Mouse (Mus musculus): ENCODE measurements at regions not wholly inside any gene's neighbourhood (a gene's known extent, or its start where the extent isn't known, plus 50 kb on each side); places are given as distances from the start of the nearest gene placed in this dataset.
A peak's percentile ranks its signal among the peaks of the same experiment; 100 is the strongest.

- H3K4me1 ChIP-seq (ENCODE audit: control insufficient read depth, insufficient read depth, low read length): peaks cover 4% of the 10 kb centered on the region; the same call in 1 of the 2 replicates
- no peak overlapping the region for H3K27ac ChIP-seq (ENCODE audit: insufficient read depth, low read length)
- 94% methylated on average over 3 of the region's 3 CpGs for WGBS
- no peaks in the 10 kb centered on the region for H3K27me3 ChIP-seq (ENCODE audit: control insufficient read depth, insufficient read depth, low read length)
- TF ChIP-seq CTCF (IDR thresholded peaks at IDR 0.05; ENCODE audit: borderline replicate concordance, insufficient read depth, low read depth, low read length): no peak
- TF ChIP-seq POLR2A (IDR thresholded peaks at IDR 0.05; ENCODE audit: borderline replicate concordance, insufficient read depth, low read length): no peak
- no peak overlapping the region for H3K4me3 ChIP-seq (replicated peaks; ENCODE audit: insufficient read depth, low read depth, low read length)
- DNase-seq: no peak
Measured at GRCm38 (mm10) chr8:11091675-11092345, 83.6 kb upstream of the Irs2 start.

DNA sequence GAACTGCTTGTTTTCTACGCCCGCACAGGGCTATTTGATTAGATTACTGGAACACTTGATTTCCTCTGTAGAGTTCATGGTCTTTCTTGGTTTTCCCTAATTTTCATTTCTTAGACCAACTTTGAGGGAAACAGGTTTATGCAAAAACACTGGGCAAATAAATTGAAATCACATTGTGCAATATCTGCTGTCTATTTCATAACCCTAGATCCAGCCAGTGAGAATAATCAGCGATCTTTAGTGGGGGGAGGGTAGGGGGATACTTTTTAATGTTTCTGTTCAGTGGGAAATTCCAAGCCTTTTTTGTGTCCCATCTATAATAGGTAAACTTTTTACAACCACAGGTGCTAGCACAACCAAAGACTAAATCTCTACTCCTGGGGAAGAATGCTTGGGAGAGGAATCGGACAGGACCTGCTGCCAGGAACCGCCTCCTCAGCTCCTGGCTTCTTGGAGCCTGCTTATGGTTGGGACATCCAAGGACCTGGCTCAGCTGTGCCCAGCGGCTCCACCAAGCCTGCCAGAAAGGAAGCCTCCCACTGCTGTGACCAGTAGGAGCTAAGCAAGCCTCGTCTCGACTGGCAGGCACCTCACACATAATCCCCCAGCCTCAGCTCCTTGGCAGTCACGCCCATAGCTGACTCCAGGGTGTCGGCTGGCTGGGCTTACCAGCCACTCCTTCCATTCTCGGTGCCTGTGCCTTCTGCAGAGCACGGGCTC, 80.8 kb upstream of the Irs2 start:
- TF ChIP-seq POLR2A (IDR thresholded peaks at IDR 0.05; ENCODE audit: borderline replicate concordance, insufficient read depth, low read length): no peak
- no peak for TF ChIP-seq CTCF (IDR thresholded peaks at IDR 0.05; ENCODE audit: borderline replicate concordance, insufficient read depth, low read depth, low read length)
- WGBS: 28% methylated on average over 12 of the region's 12 CpGs
- no peaks in the 10 kb centered on the region for H3K27me3 ChIP-seq (ENCODE audit: control insufficient read depth, insufficient read depth, low read length)
- peak; percentile 15 to 32 for DNase-seq
- H3K4me3 ChIP-seq (replicated peaks; ENCODE audit: insufficient read depth, low read depth, low read length): no peak overlapping the region
- H3K27ac ChIP-seq (ENCODE audit: insufficient read depth, low read length): no peak overlapping the region
- peaks cover 4% of the 10 kb centered on the region; the same call in 1 of the 2 replicates for H3K4me1 ChIP-seq (ENCODE audit: control insufficient read depth, insufficient read depth, low read length)

- Histone ChIP-seq H3K4me1 (ENCODE audit: control insufficient read depth, insufficient read depth, low read length) (peaks cover 4% of the 10 kb centered on the region; the same call in 1 of the 2 replicates), H3K27me3 (ENCODE audit: control insufficient read depth, insufficient read depth, low read length) (no peaks in the 10 kb centered on the region), H3K27ac (ENCODE audit: insufficient read depth, low read length) (no peak overlapping the region), H3K4me3 (replicated peaks; ENCODE audit: insufficient read depth, low read depth, low read length) (no peak overlapping the region)
- WGBS: 53% methylated on average over 1 of the region's 1 CpGs
- TF ChIP-seq CTCF (IDR thresholded peaks at IDR 0.05; ENCODE audit: borderline replicate concordance, insufficient read depth, low read depth, low read length) (no peak), POLR2A (IDR thresholded peaks at IDR 0.05; ENCODE audit: borderline replicate concordance, insufficient read depth, low read length) (no peak)
- no peak for DNase-seq
Measured at GRCm38 (mm10) chr8:11085244-11085643, 77.0 kb upstream of the Irs2 start.

DNA sequence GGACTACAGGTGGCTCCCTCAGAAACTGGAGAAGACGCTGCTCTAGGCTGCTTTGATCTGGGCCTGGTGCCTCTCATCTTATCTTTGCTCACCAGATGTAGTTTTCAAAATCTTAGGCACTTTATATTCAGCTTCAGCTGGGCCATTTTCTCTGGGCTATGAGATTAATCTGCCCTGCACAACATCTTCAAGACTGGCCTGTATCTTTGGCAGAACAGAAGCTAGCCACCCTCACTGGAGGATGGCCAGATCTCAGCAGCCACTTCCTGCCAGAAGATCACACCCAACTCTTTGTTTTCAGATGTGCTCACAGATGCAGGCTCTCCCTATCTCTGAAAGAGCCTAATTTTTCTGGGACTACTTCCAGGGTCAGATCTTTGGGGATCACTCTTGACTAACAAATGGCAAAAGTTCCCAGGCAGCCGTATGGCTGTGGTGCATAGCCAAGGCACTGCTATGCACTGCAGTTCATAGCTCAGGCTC, 75.8 kb upstream of the Irs2 start:
- H3K4me3 ChIP-seq (replicated peaks; ENCODE audit: insufficient read depth, low read depth, low read length): no peak overlapping the region
- H3K4me1 ChIP-seq (ENCODE audit: control insufficient read depth, insufficient read depth, low read length): no peaks in the 10 kb centered on the region
- 41% methylated on average over 2 of the region's 2 CpGs for WGBS
- H3K27me3 ChIP-seq (ENCODE audit: control insufficient read depth, insufficient read depth, low read length): no peaks in the 10 kb centered on the region
- TF ChIP-seq CTCF (IDR thresholded peaks at IDR 0.05; ENCODE audit: borderline replicate concordance, insufficient read depth, low read depth, low read length) (no peak), POLR2A (IDR thresholded peaks at IDR 0.05; ENCODE audit: borderline replicate concordance, insufficient read depth, low read length) (no peak)
- H3K27ac ChIP-seq (ENCODE audit: insufficient read depth, low read length): no peak overlapping the region
- DNase-seq: peak in 1 of 2 experiments; percentile 8

- H3K27ac ChIP-seq (ENCODE audit: insufficient read depth, low read length): no peak overlapping the region
- no peak overlapping the region for H3K4me3 ChIP-seq (replicated peaks; ENCODE audit: insufficient read depth, low read depth, low read length)
- no peak for TF ChIP-seq POLR2A (IDR thresholded peaks at IDR 0.05; ENCODE audit: borderline replicate concordance, insufficient read depth, low read length)
- no peak for TF ChIP-seq CTCF (IDR thresholded peaks at IDR 0.05; ENCODE audit: borderline replicate concordance, insufficient read depth, low read depth, low read length)
- H3K4me1 ChIP-seq (ENCODE audit: control insufficient read depth, insufficient read depth, low read length): no peaks in the 10 kb centered on the region; the same call in 1 of the 2 replicates
- no peaks in the 10 kb centered on the region for H3K27me3 ChIP-seq (ENCODE audit: control insufficient read depth, insufficient read depth, low read length)
- no peak for DNase-seq
- WGBS: 93% methylated on average over 2 of the region's 2 CpGs
Measured at GRCm38 (mm10) chr8:11080813-11081212, 72.6 kb upstream of the Irs2 start.

DNA sequence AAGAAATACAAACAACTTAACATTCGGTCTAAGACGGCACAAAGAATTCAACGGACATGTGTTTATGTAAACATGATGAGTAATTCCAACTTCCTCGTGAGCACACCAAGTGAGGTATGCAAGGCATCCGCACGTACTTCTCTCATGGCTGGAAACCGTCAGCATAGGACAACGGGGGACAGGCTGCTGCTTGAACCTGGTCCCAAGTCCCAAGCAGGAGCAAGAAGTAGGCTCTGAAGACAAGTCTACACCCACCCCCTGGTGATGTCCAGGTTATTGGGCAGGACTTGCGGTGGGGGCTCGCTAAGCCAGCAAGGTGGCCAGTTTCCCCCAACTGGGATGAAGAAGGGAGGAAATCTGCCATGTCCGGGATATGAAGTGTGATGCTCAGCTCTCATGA, 71.5 kb upstream of the Irs2 start:
- Histone ChIP-seq H3K27ac (ENCODE audit: insufficient read depth, low read length) (no peak overlapping the region), H3K4me3 (replicated peaks; ENCODE audit: insufficient read depth, low read depth, low read length) (no peak overlapping the region), H3K27me3 (ENCODE audit: control insufficient read depth, insufficient read depth, low read length) (no peaks in the 10 kb centered on the region), H3K4me1 (ENCODE audit: control insufficient read depth, insufficient read depth, low read length) (no peaks in the 10 kb centered on the region; the same call in 1 of the 2 replicates)
- no peak for DNase-seq
- TF ChIP-seq CTCF (IDR thresholded peaks at IDR 0.05; ENCODE audit: borderline replicate concordance, insufficient read depth, low read depth, low read length) (no peak), POLR2A (IDR thresholded peaks at IDR 0.05; ENCODE audit: borderline replicate concordance, insufficient read depth, low read length) (no peak)
- 90% methylated on average over 11 of the region's 11 CpGs for WGBS

DNA sequence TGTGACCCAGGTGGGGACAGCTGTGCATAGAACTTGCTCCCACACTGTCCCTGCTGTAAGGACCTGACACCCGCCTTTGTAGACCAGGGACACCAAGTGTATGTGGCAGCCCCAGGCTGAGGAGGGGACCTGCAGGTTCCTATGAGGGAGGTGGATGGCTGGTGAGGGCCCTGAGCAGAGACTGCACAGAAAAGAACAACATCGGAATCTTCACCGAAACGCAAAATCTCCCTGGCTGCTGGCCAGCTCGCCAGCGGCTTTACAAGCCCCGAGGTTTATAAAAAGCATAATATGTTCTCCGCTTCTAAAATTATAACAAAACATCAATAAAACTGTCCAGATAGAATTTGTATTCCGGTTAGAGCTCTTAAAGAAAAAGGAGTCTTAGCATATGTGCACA, 68.9 kb upstream of the Irs2 start:
- Histone ChIP-seq H3K4me3 (replicated peaks; ENCODE audit: insufficient read depth, low read depth, low read length) (no peak overlapping the region), H3K27ac (ENCODE audit: insufficient read depth, low read length) (no peak overlapping the region), H3K4me1 (ENCODE audit: control insufficient read depth, insufficient read depth, low read length) (no peaks in the 10 kb centered on the region; the same call in 1 of the 2 replicates), H3K27me3 (ENCODE audit: control insufficient read depth, insufficient read depth, low read length) (no peaks in the 10 kb centered on the region)
- WGBS: 31% methylated on average over 9 of the region's 9 CpGs
- DNase-seq: no peak
- TF ChIP-seq CTCF (IDR thresholded peaks at IDR 0.05; ENCODE audit: borderline replicate concordance, insufficient read depth, low read depth, low read length) (no peak), POLR2A (IDR thresholded peaks at IDR 0.05; ENCODE audit: borderline replicate concordance, insufficient read depth, low read length) (no peak)

DNA sequence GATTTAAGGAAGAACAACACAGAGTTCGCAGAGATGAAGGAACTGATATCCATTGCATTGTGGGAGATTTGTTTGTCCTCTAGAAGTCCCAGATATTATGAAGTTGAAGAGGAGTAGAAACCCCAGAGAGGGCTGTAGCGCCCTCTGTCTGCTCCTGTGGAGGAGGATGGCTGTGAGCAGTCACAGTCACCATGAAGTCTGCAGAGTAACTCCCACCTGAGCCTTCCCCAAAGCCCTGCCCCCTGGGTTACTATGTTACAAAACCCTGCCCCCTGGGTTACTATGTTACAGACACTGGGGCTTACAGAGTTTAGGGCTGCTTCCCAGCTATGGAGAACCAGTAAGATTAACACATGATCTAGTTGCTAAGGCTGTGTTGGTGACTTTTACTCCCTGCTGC, 62.9 kb upstream of the Irs2 start:
- DNase-seq: no peak
- no peak overlapping the region for H3K27ac ChIP-seq (ENCODE audit: insufficient read depth, low read length)
- H3K4me3 ChIP-seq (replicated peaks; ENCODE audit: insufficient read depth, low read depth, low read length): no peak overlapping the region
- WGBS: 73% methylated on average over 2 of the region's 2 CpGs
- no peaks in the 10 kb centered on the region for H3K27me3 ChIP-seq (ENCODE audit: control insufficient read depth, insufficient read depth, low read length)
- TF ChIP-seq POLR2A (IDR thresholded peaks at IDR 0.05; ENCODE audit: borderline replicate concordance, insufficient read depth, low read length): no peak
- no peak for TF ChIP-seq CTCF (IDR thresholded peaks at IDR 0.05; ENCODE audit: borderline replicate concordance, insufficient read depth, low read depth, low read length)
- H3K4me1 ChIP-seq (ENCODE audit: control insufficient read depth, insufficient read depth, low read length): no peaks in the 10 kb centered on the region

Data from cerebellum, adult 2 months (tissue).